Mouse (Mus musculus): Measurements from ENCODE around the gene Fcrls. TPM values are rescaled to one million over a fixed set of nuclear protein-coding genes. Genes with fewer than 3 reads are reported as not detected.

The Fcrls gene
- polyA plus RNA-seq, 1 experiment from 2014 or later: 5.6 TPM

DNA sequence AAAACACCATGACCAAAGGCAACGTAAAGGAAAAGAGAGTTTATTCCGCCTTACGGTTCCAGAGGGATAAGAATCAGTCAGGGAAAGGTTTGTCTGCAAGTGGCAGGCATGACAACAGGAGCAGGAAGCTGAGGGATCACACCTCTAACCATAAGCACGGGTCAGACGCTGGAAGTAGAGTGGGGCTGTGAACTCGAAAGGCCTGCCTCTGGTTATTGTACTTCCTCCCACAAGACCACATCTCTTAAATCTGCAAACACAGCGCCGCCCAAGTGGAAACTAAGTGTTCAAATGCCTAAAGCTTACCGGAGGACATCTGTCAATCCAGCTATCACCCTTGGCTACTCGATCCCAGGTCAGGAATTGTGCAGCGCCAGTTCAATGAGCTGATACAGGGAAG, 48.4 kb downstream of the Fcrls start:
- H3K9ac ChIP-seq (replicated peaks): no peak overlapping the region
- H3K27ac ChIP-seq: no peak overlapping the region
- no peaks in the 10 kb centered on the region for H3K27me3 ChIP-seq
- no peak overlapping the region for H3K4me2 ChIP-seq
- no peak for ATAC-seq (ENCODE audit: insufficient number of reproducible peaks, insufficient read depth, low FRiP score, low TSS enrichment, low read depth)
- WGBS: 76% methylated on average over 11 of the region's 11 CpGs
- H3K4me3 ChIP-seq (replicated peaks): no peak overlapping the region
- H3K9me3 ChIP-seq: no peaks in the 10 kb centered on the region
- no peaks in the 10 kb centered on the region for H3K36me3 ChIP-seq
- no peaks in the 10 kb centered on the region for H3K4me1 ChIP-seq (replicated peaks)

DNA sequence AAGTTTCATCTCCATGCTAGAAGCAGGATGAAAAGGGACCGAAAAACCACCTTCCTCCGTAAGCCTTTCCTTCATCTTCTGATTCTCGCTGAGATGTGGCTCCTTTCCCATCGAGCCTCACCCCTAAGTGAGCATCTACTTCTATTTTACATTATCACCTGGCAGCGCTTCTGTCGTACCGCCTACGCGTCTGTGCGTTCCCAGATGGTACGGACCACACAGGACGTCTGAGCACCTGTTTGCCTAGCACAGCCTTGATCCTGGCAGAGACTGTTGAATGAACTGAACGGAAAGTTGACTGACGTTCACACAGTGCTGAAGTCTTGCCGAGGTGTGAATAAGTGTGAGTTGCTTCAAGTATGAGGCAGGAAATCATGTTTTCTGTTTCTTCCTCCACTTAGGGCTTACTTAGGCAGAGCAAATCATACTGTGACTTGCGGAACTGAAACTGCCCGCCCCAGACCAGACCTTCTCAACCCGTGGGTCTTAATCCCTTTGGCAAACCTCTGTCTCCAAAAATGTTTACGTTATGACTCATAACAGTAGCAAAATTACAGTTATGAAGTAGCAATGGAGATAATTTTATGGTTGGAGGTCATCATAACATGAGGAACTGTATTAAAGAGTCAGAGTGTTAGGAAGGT, 49.2 kb downstream of the Fcrls start:
- Histone ChIP-seq H3K4me2 (no peak overlapping the region), H3K4me3 (replicated peaks) (no peak overlapping the region), H3K9ac (replicated peaks) (no peak overlapping the region), H3K4me1 (replicated peaks) (no peaks in the 10 kb centered on the region), H3K27ac (no peak overlapping the region), H3K9me3 (no peaks in the 10 kb centered on the region), H3K36me3 (no peaks in the 10 kb centered on the region), H3K27me3 (no peaks in the 10 kb centered on the region)
- ATAC-seq (ENCODE audit: insufficient number of reproducible peaks, insufficient read depth, low FRiP score, low TSS enrichment, low read depth): no peak
- 87% methylated on average over 19 of the region's 19 CpGs for WGBS

DNA sequence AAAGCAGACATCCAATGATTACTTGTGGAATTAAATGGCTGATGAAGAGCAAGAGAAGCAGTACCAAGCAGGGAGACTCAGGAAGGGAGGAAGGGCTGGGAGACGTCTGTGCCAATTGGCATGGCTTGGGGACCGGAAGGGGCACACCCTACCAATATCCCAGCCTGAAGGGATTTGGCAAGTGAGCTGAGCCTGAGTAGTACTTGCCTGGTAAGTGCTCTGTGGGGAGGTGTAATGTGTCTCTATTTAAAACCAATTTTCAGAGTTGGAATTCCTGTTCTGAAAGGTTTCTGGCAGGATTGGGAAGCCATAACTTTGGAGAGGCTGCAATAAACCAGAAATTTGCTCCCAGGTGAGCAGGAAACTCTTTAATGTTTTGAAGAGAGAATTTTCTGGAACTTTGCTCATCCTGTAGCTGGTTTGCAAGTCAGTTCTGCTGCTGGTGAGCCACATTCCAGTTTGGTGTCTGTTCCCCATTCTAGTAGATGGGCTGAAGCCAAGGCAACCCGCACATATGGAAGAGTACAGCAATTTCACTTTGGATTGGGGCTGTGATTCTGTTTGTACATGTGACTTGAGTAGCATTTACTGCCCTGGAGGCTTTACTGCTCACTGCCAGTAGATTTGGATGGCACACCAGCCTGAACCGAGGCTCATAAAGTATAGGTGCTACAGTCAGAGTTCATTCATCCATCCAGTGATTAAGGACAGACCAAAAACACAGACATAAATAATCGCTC, 57.0 kb downstream of the Fcrls start:
- WGBS: 68% methylated on average over 5 of the region's 5 CpGs
- H3K27ac ChIP-seq: 0 out of 2 replicates have a peak overlapping the region, but pooled peaks have one; percentile 17
- no peak overlapping the region for H3K4me2 ChIP-seq
- H3K27me3 ChIP-seq: no peaks in the 10 kb centered on the region
- H3K36me3 ChIP-seq: no peaks in the 10 kb centered on the region
- peaks cover 8% of the 10 kb centered on the region; the same call in 1 of the 2 replicates for H3K4me1 ChIP-seq (replicated peaks)
- ATAC-seq (ENCODE audit: insufficient number of reproducible peaks, insufficient read depth, low FRiP score, low TSS enrichment, low read depth): no peak
- H3K9ac ChIP-seq (replicated peaks): no peak overlapping the region
- H3K9me3 ChIP-seq: no peaks in the 10 kb centered on the region
- H3K4me3 ChIP-seq (replicated peaks): no peak overlapping the region

Other genes with a start within 250 kb of the Fcrls start
- 17.5 and 22.1 TPM in 2 replicates for gene Kirrel, start 89.0 kb downstream of the Fcrls start, polyA plus RNA-seq (2016; fragmentation: Nextera tagmentation; extraction: Ambion mirVana)
- 0.20 TPM in 1 of 2 replicates, not detected in the other for gene Cd5l, start 94.1 kb upstream of the Fcrls start, polyA plus RNA-seq (2016; fragmentation: Nextera tagmentation; extraction: Ambion mirVana)
- gene Fcrl1, start 112.6 kb upstream of the Fcrls start, polyA plus RNA-seq (2016; fragmentation: Nextera tagmentation; extraction: Ambion mirVana): 0.24 TPM in 1 of 2 replicates, not detected in the other
- gene Fcrl5, start 172.0 kb upstream of the Fcrls start, polyA plus RNA-seq (2016; fragmentation: Nextera tagmentation; extraction: Ambion mirVana): not detected in 2 replicates